Mouse (Mus musculus): ENCODE data around the gene Ctnnbl1. TPM values are rescaled to one million over a fixed set of nuclear protein-coding genes. Genes with fewer than 3 reads are reported as not detected.

The Ctnnbl1 gene
- total and polyA plus RNA-seq, 3 experiments: 46.0 to 57.2 (median 48.6) TPM

DNA sequence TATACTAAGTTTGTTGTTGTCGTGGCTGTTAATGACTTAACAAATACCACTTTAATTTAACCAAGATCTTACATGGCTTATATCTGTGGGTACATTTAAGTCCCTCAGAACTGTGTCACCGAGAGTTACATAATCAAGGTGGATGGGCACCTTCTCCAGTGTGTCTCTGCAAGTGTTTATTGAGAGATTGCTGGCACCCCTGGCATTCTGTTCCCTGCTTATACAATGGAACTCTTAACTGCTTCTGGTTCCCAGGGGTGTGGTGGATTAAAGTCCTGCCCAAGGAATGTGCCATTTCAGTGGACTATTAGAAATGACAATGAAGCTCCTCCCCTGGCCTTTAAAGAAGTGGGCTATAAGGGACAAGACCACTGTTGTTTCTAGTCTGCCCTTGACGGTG, 33.6 kb downstream of the Ctnnbl1 start:
- DNase-seq (ENCODE audit: extremely low read depth): no peak
- TF ChIP-seq MYC (IDR thresholded peaks at IDR 0.05; ENCODE audit: low read depth, low read length) (no peak), USF1 (IDR thresholded peaks at IDR 0.05; ENCODE audit: low read depth, low read length) (no peak), NELFE (IDR thresholded peaks at IDR 0.05; ENCODE audit: low read depth, low read length) (no peak), CTCF (conservative IDR thresholded peaks at IDR 0.05 in 1 of 2, IDR thresholded peaks at IDR 0.05 in 1 of 2; ENCODE audit: low read depth in 2 of 2, low read length in 2 of 2) (no peak), SMC3 (IDR thresholded peaks at IDR 0.05; ENCODE audit: low read depth, low read length) (no peak), KAT2A (IDR thresholded peaks at IDR 0.05; ENCODE audit: insufficient replicate concordance, low read length) (no peak), UBTF (IDR thresholded peaks at IDR 0.05; ENCODE audit: low read depth, low read length) (no peak), JUND (conservative IDR thresholded peaks at IDR 0.05; ENCODE audit: low read depth, low read length) (no peak), IRF4 (IDR thresholded peaks at IDR 0.05; ENCODE audit: low read depth, low read length) (no peak), TBP (conservative IDR thresholded peaks at IDR 0.05; ENCODE audit: low read depth, low read length) (no peak), ETS1 (conservative IDR thresholded peaks at IDR 0.05; ENCODE audit: low read depth, low read length) (no peak), MAZ (IDR thresholded peaks at IDR 0.05; ENCODE audit: low read depth, low read length) (no peak), E2F4 (IDR thresholded peaks at IDR 0.05; ENCODE audit: insufficient replicate concordance, low read depth, low read length) (no peak), ZNF384 (IDR thresholded peaks at IDR 0.05; ENCODE audit: low read depth, low read length) (no peak), RAD21 (IDR thresholded peaks at IDR 0.05; ENCODE audit: low read depth, low read length) (no peak)
- no peak overlapping the region for H3K9ac ChIP-seq (ENCODE audit: insufficient read depth, low read depth)
- no peaks in the 10 kb centered on the region for H3K9me3 ChIP-seq (replicated peaks; ENCODE audit: low read length)
- in situ Hi-C loops (cut with MboI; ENCODE audit: low pct_ligation_motif_present, low pct_unique_long_range_greater_than_20kb, low sequenced_read_pairs): no loop called here
- H3K4me1 ChIP-seq (ENCODE audit: control insufficient read depth in 1 of 2, insufficient read depth in 2 of 2): peaks cover 0 to 8% of the 10 kb centered on the region in 2 experiments; a peak in 1 of 4 replicates
- H3K36me3 ChIP-seq (replicated peaks in 1 of 2; ENCODE audit: control insufficient read depth in 1 of 2, insufficient read depth in 1 of 2, low read length in 1 of 2): peaks cover 2 to 38% of the 10 kb centered on the region in 2 experiments
- H3K79me2 ChIP-seq (replicated peaks; ENCODE audit: control insufficient read depth, extremely low read depth, insufficient read depth, poor library complexity, severe bottlenecking): peaks cover 2% of the 10 kb centered on the region; the same call in 1 of the 2 replicates
- no peak overlapping the region for H3K4me2 ChIP-seq (ENCODE audit: insufficient read depth, low read depth, poor library complexity, severe bottlenecking)
- no peak overlapping the region for H3K27ac ChIP-seq (ENCODE audit: insufficient read depth, low read depth)
- H3K27me3 ChIP-seq (replicated peaks): no peaks in the 10 kb centered on the region
- H3K4me3 ChIP-seq (replicated peaks in 1 of 3; ENCODE audit: low read depth in 2 of 3, low read length in 2 of 3, poor library complexity in 1 of 3): no peak overlapping the region
- dilution Hi-C loops (cut with MboI; ENCODE audit: extremely low pct_ligation_motif_present, extremely low pct_unique_long_range_greater_than_20kb, low sequenced_read_pairs): no loop called here

DNA sequence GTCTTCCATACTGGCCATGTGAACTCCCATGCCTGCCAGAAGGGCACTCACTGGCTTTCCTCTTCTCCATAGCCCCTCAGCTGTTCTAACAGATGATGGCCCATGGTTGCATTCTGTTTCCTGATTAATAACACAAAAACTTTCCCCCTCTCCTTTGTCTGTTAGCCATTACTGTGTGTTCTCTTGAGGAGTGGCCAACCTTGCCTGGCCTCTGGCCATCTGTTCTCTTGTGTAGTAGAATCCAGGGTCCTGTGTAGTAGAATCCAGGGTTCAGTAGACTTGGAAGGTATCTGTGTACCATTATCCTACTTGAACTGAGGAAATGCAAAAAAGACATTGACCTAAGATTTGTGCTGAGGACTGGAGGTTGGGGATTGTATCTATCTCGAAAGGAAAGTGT, 36.5 kb downstream of the Ctnnbl1 start:
- in situ Hi-C loops (cut with MboI; ENCODE audit: low pct_ligation_motif_present, low pct_unique_long_range_greater_than_20kb, low sequenced_read_pairs): no loop called here
- TF ChIP-seq ZKSCAN1 (IDR thresholded peaks at IDR 0.05; ENCODE audit: borderline replicate concordance, low read depth, low read length) (no peak), JUN (IDR thresholded peaks at IDR 0.05; ENCODE audit: insufficient read depth, low read depth, low read length) (no peak), GABPA (IDR thresholded peaks at IDR 0.05; ENCODE audit: insufficient replicate concordance, low read depth, low read length) (no peak), SIN3A (IDR thresholded peaks at IDR 0.05; ENCODE audit: low read length) (no peak), ETS1 (conservative IDR thresholded peaks at IDR 0.05; ENCODE audit: low read depth, low read length) (no peak), JUND (conservative IDR thresholded peaks at IDR 0.05; ENCODE audit: low read depth, low read length) (no peak), ELF1 (IDR thresholded peaks at IDR 0.05; ENCODE audit: low read depth, low read length) (no peak), RAD21 (IDR thresholded peaks at IDR 0.05; ENCODE audit: low read depth, low read length) (no peak)
- Histone ChIP-seq H3K36me3 (replicated peaks in 1 of 2; ENCODE audit: control insufficient read depth in 1 of 2, insufficient read depth in 1 of 2, low read length in 1 of 2) (peaks cover 2 to 59% of the 10 kb centered on the region in 2 experiments), H3K4me3 (replicated peaks in 1 of 3; ENCODE audit: low read depth in 2 of 3, low read length in 2 of 3, poor library complexity in 1 of 3) (no peak overlapping the region), H3K4me2 (ENCODE audit: insufficient read depth, low read depth, poor library complexity, severe bottlenecking) (no peak overlapping the region), H3K27me3 (replicated peaks) (no peaks in the 10 kb centered on the region), H3K4me1 (ENCODE audit: control insufficient read depth in 1 of 2, insufficient read depth in 2 of 2) (peaks cover 0 to 5% of the 10 kb centered on the region in 2 experiments; a peak in 1 of 4 replicates), H3K27ac (ENCODE audit: insufficient read depth, low read depth) (no peak overlapping the region), H3K9ac (ENCODE audit: insufficient read depth, low read depth) (no peak overlapping the region), H3K79me2 (replicated peaks; ENCODE audit: control insufficient read depth, extremely low read depth, insufficient read depth, poor library complexity, severe bottlenecking) (no peaks in the 10 kb centered on the region; the same call in 1 of the 2 replicates), H3K9me3 (replicated peaks; ENCODE audit: low read length) (no peaks in the 10 kb centered on the region)
- DNase-seq (ENCODE audit: extremely low read depth): no peak
- dilution Hi-C loops (cut with MboI; ENCODE audit: extremely low pct_ligation_motif_present, extremely low pct_unique_long_range_greater_than_20kb, low sequenced_read_pairs): no loop called here
